Mouse (Mus musculus): Measurements from ENCODE around the gene Metap1.
A peak's percentile ranks its signal among the peaks of the same experiment; 100 is the strongest.

The Metap1 gene

DNA sequence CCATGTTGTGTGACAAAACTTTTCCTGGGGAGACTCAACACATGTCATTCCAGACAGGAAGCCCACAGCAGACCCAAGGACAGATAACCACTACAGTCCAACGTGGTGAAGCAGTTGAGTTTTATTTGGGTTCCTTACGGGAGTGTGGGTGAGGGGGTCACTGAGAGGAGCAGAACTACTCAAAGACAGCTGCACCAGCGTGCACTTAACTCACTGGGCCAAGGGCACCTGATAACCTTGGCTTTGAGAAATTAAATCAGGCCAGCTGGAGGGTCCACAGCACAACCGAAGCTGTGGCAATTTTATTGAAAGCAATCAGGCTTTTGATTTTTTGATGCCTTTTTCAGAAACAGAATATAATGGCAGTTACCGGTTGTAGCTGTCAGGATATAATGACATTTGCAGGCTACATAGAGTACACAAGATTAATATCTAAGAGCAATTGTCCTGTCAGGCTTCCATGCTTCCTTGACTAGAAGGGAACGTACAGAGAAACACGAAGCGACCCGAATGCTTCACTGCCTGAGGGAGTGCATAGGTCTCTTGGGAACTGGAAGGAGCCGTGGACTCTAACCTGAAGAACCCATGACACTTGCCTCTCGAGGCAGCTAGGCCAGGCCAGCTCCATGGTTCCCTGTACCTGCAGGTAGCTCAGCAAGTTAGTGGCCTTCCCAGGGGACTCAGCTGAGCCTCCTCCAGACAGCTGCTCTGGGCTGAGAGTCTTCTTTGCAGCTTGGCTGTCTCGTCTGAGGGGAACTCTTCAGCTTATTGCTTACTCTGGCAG, 41.0 kb downstream of the Metap1 start:
- no peak for DNase-seq

GRCm38 (mm10) chr3:138443465-138443771, 45.9 kb downstream of the Metap1 start:
- no peak for DNase-seq

- DNase-seq: peak; percentile 96
These were observed 46.5 kb downstream of the Metap1 start, which contains the start of gene Adh5 for GRCm38 (mm10) chr3:138442612-138443464. TSS of gene Adh5 (plus strand) at chr3:138443093.

- no peak for DNase-seq
These were observed 47.1 kb downstream of the Metap1 start for GRCm38 (mm10) chr3:138442203-138442602.

GRCm38 (mm10) chr3:138438716-138439115, 50.6 kb downstream of the Metap1 start:
- no peak for DNase-seq

DNA sequence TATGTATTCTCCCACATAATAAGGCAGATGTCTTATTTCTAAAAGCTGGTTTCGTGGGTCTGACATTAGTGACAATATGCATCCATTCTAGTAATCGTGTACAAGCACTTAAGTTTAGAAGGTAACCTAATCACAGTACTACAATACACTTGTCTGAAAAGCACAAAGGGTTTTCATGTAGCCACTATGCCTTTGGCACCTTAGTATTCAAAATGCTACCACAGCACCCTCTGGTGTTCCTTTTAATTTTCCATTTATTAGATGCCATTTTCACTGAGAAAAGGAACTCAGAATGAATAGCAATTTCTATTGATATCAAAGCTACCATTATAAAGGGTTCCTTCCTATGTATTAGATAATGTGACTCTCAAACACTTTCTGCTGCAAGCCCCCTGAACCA, 57.5 kb downstream of the Metap1 start:
- no peak for DNase-seq

DNA sequence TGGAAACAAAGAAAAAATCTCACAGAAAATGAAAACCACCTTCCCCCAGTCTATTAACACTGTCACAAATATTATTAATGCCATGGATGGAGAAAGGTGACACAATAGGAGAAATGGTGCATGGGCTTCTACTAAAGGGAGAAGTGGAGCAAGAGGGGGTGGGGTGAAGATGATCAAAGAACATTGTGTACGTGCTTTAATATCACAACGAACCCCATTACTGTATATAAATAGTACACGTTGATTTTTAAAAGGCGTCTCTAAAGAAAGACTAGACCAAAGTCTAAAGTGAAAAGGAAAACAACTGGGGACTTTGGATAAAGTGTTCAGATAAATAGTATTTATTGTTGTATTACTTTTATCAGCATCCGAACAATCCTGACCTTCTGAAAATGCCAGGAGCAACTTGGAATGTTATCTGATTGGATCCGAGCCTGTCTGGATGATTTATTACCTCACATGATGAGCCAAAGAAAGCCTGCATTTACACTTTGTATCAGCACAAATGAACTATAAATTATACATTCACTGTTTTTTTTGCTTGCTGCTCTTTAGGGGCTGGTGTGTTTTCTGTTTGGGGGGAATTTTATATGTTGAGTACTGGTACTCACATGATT, 58.8 kb downstream of the Metap1 start:
- DNase-seq: no peak

GRCm38 (mm10) chr3:138424247-138424646, 65.1 kb downstream of the Metap1 start:
- DNase-seq: no peak

DNA sequence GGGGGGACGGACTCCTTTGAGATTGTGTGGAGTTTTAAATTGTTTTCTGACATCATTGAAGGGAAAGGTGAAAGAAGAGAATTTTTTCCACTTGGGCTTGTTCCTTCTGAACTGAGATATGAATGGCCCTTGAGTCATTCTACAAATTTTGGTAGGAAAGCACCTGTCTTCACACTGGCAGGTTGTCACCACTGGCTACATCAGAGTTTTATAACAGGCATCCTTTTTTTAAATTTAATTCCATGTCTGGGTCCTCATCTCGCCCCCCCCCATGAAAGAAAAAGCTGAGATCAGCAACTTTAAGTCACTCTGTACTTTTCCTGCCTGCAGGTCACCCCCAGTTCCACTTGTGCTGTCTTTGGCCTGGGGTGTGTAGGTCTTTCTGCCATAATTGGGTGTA, 65.7 kb downstream of the Metap1 start:
- DNase-seq: no peak

DNA sequence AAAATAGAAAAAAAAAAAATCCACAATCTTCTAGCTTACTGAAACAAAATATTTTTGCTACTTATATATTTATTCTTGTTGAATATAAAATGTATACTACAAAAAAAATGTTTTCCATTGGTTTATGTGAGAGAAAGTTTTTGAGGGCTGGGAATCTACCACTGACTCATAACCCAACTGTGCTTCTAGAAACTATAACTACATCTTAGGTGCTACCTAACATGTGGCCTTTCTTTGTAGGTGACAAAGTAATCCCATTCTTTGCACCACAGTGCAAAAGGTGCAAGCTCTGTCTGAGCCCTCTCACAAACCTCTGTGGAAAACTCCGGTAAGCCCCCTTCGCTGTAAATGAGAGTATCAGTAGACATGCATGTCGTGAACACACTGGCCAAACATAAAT, 68.9 kb downstream of the Metap1 start:
- DNase-seq: no peak

GRCm38 (mm10) chr3:138419369-138419768, 69.9 kb downstream of the Metap1 start:
- no peak for DNase-seq

DNA sequence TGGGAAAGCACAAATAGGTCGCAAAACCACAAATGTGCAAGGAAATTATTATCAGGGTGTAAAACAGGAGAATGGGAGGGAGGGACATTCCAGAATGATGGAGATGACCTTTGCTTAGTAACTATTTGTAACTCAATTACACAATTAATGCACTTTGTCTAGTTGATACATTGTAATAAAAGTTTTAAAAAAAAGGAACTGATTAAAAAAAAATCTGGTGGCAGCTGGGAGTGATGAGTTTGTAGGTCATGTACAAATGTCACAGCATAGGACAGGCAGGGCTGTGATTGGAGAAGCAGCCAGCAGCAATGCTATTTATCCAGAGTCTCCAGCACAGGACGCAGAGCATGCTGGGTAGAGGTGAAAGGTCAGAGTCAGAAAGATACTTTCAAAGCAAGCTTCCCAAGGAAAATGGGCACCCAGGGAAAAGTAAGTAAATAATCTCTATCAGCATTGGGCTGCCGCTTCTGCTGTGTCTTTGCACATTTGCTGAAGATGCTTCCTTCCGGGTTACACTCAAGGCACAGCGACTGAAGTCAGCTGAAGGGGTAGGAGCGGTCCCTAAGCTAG, 74.1 kb downstream of the Metap1 start, which contains the start of gene Adh4:
Gene Adh4, plus strand, starts transcription at position 346 of the 570 bp plus-strand sequence.
- no peak for DNase-seq

DNA sequence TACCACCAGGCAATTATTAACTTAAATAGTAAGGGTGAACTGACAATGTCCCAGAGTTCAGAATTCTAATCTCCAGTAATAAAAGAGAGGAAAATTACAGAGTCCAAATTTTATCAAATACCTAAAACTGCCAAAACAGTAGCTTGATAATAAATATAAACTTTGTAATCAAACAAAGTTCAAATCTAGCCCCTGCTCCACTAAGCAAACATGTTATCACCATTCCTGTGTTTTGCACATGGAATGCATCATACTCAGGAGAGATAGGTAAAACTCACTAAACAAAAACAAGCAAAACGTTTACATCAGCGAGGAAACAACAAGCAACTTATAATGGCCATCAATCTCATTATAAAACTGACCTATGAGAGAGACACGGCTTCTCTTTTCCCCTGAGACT, 79.1 kb downstream of the Metap1 start:
- DNase-seq: no peak

GRCm38 (mm10) chr3:138409585-138409984, 79.7 kb downstream of the Metap1 start:
- no peak for DNase-seq

Measured in thymus, postnatal 4 days (tissue).